Mouse (Mus musculus): ENCODE results near the gene C1qb.

DNA sequence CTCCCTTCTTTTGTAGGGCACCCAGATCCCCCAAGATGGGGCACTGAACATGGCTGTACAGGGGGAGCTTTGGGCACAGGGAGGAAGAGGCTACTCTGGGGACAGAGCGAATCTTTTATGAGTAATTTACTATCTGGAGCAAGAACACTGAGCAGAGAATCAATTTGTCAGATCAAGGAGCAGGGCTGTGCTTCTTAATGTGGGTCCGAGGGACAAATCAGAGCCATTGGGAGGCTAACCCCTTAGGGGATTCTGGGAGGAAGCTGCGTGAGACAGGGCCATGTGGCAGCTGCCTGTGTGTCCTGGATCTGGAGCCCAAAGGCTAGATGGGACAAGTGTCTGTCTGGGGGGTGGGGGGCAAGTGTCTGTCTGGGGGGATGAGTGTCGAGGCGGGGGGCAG is 20.5 kb downstream of the C1qb start:
- TF ChIP-seq TAL1 (IDR thresholded peaks at IDR 0.05; ENCODE audit: low read length) (no peak), GATA1 (IDR thresholded peaks at IDR 0.05; ENCODE audit: low read length) (no peak)
